Mouse (Mus musculus): ENCODE measurements around the gene Myh3. TPM values are rescaled to one million over a fixed set of nuclear protein-coding genes. Genes with fewer than 3 reads are reported as not detected.
"Not testable (repeated sequence)": the region's sequence is repeated elsewhere in the genome, so short reads cannot be mapped to it uniquely, and the experiment has no call there.

Myh3 gene
- polyA plus RNA-seq, 1 experiment = 1.4 TPM

DNA sequence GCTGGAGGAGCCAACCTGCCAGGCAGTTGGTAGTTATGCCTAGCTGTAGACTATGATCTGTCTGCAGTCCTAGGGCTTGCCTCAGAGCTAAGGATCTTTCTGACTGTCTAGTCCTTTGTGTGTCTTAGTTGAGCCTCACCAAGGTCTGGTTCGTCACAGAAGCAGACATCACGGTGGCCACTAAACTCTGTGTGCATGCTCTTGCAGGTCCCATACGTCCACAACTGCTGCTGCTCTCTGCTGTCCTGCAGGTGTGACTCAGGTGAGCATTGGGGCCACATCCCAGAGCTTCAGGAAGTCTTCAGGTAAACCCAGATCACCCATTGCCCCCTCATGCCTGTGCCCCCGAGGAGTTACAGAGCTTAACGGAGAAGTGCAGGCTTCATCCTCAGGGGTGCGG is 788 bp downstream of the Myh3 start:
- TF ChIP-seq POLR2A (IDR thresholded peaks at IDR 0.05; ENCODE audit: borderline replicate concordance, extremely low read depth, insufficient read depth, insufficient read length, poor library complexity, severe bottlenecking) = no peak

GRCm38 (mm10) chr11:67079740-67080139 is 1.6 kb downstream of the Myh3 start:
- no peak for TF ChIP-seq POLR2A (IDR thresholded peaks at IDR 0.05; ENCODE audit: borderline replicate concordance, extremely low read depth, insufficient read depth, insufficient read length, poor library complexity, severe bottlenecking)
- no peak for TF ChIP-seq CTCF (IDR thresholded peaks at IDR 0.05; ENCODE audit: borderline replicate concordance, extremely low read depth, insufficient read depth, insufficient read length)
- DNase-seq (ENCODE audit: low read depth) = peak; percentile 28

More for the DNA sequence above, 788 bp downstream of the Myh3 start:
- DNase-seq (ENCODE audit: low read depth) = no peak

- DNase-seq (ENCODE audit: low read depth) = peak; percentile 86
- TF ChIP-seq CTCF (IDR thresholded peaks at IDR 0.05; ENCODE audit: borderline replicate concordance, extremely low read depth, insufficient read depth, insufficient read length) (peak; percentile 77), POLR2A (IDR thresholded peaks at IDR 0.05; ENCODE audit: borderline replicate concordance, extremely low read depth, insufficient read depth, insufficient read length, poor library complexity, severe bottlenecking) (no peak)
These were observed 2.1 kb downstream of the Myh3 start for GRCm38 (mm10) chr11:67080168-67080567.

- DNase-seq (ENCODE audit: low read depth) = peak; percentile 63
- TF ChIP-seq CTCF (IDR thresholded peaks at IDR 0.05; ENCODE audit: borderline replicate concordance, extremely low read depth, insufficient read depth, insufficient read length) = no peak
- no peak for TF ChIP-seq POLR2A (IDR thresholded peaks at IDR 0.05; ENCODE audit: borderline replicate concordance, extremely low read depth, insufficient read depth, insufficient read length, poor library complexity, severe bottlenecking)
These were observed 3.1 kb downstream of the Myh3 start for GRCm38 (mm10) chr11:67081125-67081649.

- no peak for DNase-seq (ENCODE audit: low read depth)
These were observed 4.1 kb downstream of the Myh3 start for GRCm38 (mm10) chr11:67082188-67082587.

GRCm38 (mm10) chr11:67082793-67083192 is 4.7 kb downstream of the Myh3 start:
- TF ChIP-seq POLR2A (IDR thresholded peaks at IDR 0.05; ENCODE audit: borderline replicate concordance, extremely low read depth, insufficient read depth, insufficient read length, poor library complexity, severe bottlenecking) = no peak
- TF ChIP-seq CTCF (IDR thresholded peaks at IDR 0.05; ENCODE audit: borderline replicate concordance, extremely low read depth, insufficient read depth, insufficient read length) = no peak

More at GRCm38 (mm10) chr11:67082188-67082587, 4.1 kb downstream of the Myh3 start:
- TF ChIP-seq CTCF (IDR thresholded peaks at IDR 0.05; ENCODE audit: borderline replicate concordance, extremely low read depth, insufficient read depth, insufficient read length) (no peak), POLR2A (IDR thresholded peaks at IDR 0.05; ENCODE audit: borderline replicate concordance, extremely low read depth, insufficient read depth, insufficient read length, poor library complexity, severe bottlenecking) (no peak)

DNA sequence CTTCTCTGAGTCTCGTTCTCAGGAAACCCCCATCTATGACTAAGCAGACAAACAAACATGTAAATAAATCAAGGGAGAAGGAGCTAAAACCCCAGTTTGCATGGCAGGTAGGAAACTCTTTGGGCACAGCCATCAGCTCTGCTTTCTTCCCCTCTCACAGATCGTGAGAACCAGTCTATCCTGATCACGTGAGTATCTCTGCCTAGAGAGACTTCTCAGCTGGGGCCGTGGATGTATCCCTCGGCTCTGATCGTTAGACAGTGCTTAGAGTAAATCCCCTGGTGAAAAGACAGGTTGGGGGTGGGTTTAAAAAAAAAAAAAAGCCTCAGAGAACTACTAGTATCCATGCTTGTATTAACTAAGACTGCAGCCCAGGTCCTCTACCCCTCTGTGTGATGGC is 5.1 kb downstream of the Myh3 start:
- no peak for DNase-seq (ENCODE audit: low read depth)
- TF ChIP-seq POLR2A (IDR thresholded peaks at IDR 0.05; ENCODE audit: borderline replicate concordance, extremely low read depth, insufficient read depth, insufficient read length, poor library complexity, severe bottlenecking) = no peak
- TF ChIP-seq CTCF (IDR thresholded peaks at IDR 0.05; ENCODE audit: borderline replicate concordance, extremely low read depth, insufficient read depth, insufficient read length) = no peak

More at GRCm38 (mm10) chr11:67082793-67083192, 4.7 kb downstream of the Myh3 start:
- no peak for DNase-seq (ENCODE audit: low read depth)

GRCm38 (mm10) chr11:67083712-67084340 is 5.7 kb downstream of the Myh3 start:
- 0 out of 2 replicates have a peak, but pooled peaks have one; percentile 23 for TF ChIP-seq CTCF (IDR thresholded peaks at IDR 0.05; ENCODE audit: borderline replicate concordance, extremely low read depth, insufficient read depth, insufficient read length)
- TF ChIP-seq POLR2A (IDR thresholded peaks at IDR 0.05; ENCODE audit: borderline replicate concordance, extremely low read depth, insufficient read depth, insufficient read length, poor library complexity, severe bottlenecking) = no peak
- DNase-seq (ENCODE audit: low read depth) = no peak

- TF ChIP-seq CTCF (IDR thresholded peaks at IDR 0.05; ENCODE audit: borderline replicate concordance, extremely low read depth, insufficient read depth, insufficient read length) (peak; percentile 80), POLR2A (IDR thresholded peaks at IDR 0.05; ENCODE audit: borderline replicate concordance, extremely low read depth, insufficient read depth, insufficient read length, poor library complexity, severe bottlenecking) (no peak)
- peak; percentile 94 for DNase-seq (ENCODE audit: low read depth)
These were observed 7.4 kb downstream of the Myh3 start for GRCm38 (mm10) chr11:67085489-67085888.

DNA sequence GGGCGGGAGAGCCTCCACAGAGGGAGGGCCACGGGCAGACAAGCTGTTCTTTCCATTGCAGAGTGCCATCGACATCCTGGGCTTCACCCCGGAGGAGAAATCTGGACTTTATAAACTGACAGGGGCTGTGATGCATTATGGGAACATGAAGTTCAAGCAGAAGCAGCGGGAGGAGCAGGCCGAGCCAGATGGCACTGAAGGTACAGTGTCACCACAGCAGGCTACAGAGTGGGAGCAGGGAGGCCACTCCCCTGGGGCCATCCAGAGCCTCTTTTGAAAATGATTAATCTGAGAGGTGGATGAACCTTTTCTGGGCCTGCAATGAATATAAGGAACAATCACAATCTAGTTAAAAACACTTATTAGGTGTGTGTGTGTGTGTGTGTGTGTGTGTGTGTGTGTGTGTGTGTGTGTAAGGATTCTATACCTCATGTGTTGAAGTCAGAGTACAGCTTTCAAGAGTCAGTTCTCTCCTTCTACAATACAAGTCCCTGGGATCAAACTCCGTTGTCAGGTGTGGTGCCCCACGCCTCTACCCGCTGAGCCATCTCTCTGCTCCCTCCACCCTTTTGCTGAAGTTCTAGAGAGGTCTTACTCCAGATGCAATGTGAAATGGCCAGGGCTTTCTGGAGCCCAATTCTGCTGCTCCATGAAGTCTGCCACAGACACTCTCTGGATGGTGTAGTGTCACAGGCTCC is 8.5 kb downstream of the Myh3 start:
- no peak for DNase-seq (ENCODE audit: low read depth)
- no peak for TF ChIP-seq POLR2A (IDR thresholded peaks at IDR 0.05; ENCODE audit: borderline replicate concordance, extremely low read depth, insufficient read depth, insufficient read length, poor library complexity, severe bottlenecking)
- no peak for TF ChIP-seq CTCF (IDR thresholded peaks at IDR 0.05; ENCODE audit: borderline replicate concordance, extremely low read depth, insufficient read depth, insufficient read length)

DNA sequence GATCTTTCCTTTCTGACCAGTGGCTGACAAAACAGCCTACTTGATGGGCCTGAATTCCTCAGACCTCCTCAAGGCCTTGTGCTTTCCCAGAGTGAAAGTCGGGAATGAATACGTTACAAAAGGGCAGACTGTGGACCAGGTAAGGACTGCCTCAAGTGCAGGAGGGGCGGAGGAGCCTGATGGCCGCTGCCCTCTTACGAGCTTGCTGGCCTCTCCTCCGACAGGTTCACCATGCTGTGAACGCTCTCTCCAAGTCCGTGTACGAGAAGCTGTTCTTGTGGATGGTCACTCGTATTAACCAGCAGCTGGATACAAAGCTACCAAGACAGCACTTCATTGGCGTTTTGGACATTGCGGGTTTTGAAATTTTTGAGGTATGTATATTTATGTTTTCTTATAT is 9.1 kb downstream of the Myh3 start:
- TF ChIP-seq POLR2A (IDR thresholded peaks at IDR 0.05; ENCODE audit: borderline replicate concordance, extremely low read depth, insufficient read depth, insufficient read length, poor library complexity, severe bottlenecking) = no peak
- TF ChIP-seq CTCF (IDR thresholded peaks at IDR 0.05; ENCODE audit: borderline replicate concordance, extremely low read depth, insufficient read depth, insufficient read length) = no peak
- no peak for DNase-seq (ENCODE audit: low read depth)

GRCm38 (mm10) chr11:67092354-67092753 is 14.3 kb downstream of the Myh3 start:
- not testable (repeated sequence) for DNase-seq (ENCODE audit: low read depth)
